In the genomic region with DNA sequence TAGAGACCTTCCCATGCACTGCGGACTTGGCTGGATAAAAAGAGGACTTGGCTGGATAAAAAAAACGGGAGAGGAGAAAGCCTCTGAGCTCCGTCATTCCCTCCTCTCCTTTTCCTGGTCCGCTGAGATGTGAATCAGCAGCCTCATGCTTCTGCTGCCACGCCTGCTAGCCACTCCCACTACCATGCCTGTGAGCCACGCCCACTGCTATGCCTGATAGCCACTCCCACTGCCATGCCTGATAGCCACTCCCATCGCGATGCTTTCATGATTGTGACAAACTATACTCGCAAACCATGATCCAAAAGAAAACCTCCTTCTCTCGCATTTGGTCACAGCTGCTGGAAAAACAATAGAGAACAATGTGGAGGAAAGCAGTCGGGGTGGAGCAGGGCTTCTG, we compare ENCODE assay signal across 21 mouse cellular contexts.
DNase-seq lines count a peak whose midpoint lies in the region; ATAC-seq and TF ChIP-seq lines count a peak whose summit lies in the region.
"Had no signal": no experiment of that assay in that cellular context is flagged by ENCODE, and none has a peak within 500 bp of the region (broad histone marks: within the 10 kb centered on the region; RNA-seq: fewer than 3 reads in every experiment).

No protein-coding gene starts in this region.

- peaks cover 29% of the 10 kb centered on the region for H3K4me1 ChIP-seq in heart, embryonic 10.5 days
- no peaks in the 10 kb centered on the region for H3K4me1 ChIP-seq in megakaryocyte, embryonic 14.5 days
- H3K4me1 ChIP-seq in stomach, postnatal 0 days (replicated peaks; ENCODE audit: control insufficient read depth, insufficient read depth): no peaks in the 10 kb centered on the region

- ATAC-seq in megakaryocyte, adult 5-6 weeks (ENCODE audit: poor library complexity, severe bottlenecking): no peak
- peak; percentile 34; the same call in 1 of the 2 replicates for ATAC-seq in stomach, postnatal 0 days (ENCODE audit: low FRiP score, low TSS enrichment)
- ATAC-seq: activated CD4-positive, CD25-positive, alpha-beta regulatory T cell, adult 4 months; forebrain, embryonic 14.5 days; intestine, postnatal 0 days had no signal

- H3K4me3 ChIP-seq in heart, embryonic 10.5 days: no peak overlapping the region
- H3K4me3 ChIP-seq in megakaryocyte, embryonic 14.5 days (replicated peaks): peak overlapping the region; percentile 56
- H3K4me3 ChIP-seq in stomach, postnatal 0 days (ENCODE audit: low read depth, low read length): no peak overlapping the region
- H3K4me3 ChIP-seq: embryonic facial prominence, embryonic 10.5 days; heart, adult 2 months; heart, embryonic 15.5 days; hindbrain, embryonic 15.5 days had no signal

- peak overlapping the region; percentile 42; the same call in 1 of the 2 replicates for H3K27ac ChIP-seq in heart, embryonic 10.5 days
- H3K27ac ChIP-seq in stomach, postnatal 0 days (replicated peaks): no peak overlapping the region
- H3K27ac ChIP-seq: embryonic facial prominence, embryonic 10.5 days; heart, adult 2 months; heart, embryonic 15.5 days; hindbrain, embryonic 15.5 days had no signal

- 84% methylated on average over 11 of the region's 11 CpGs for WGBS in heart, embryonic 10.5 days
- 76% methylated on average over 11 of the region's 11 CpGs for WGBS in stomach, postnatal 0 days

- TF ChIP-seq EP300 in stomach, postnatal 0 days (optimal IDR thresholded peaks at IDR 0.05): no peak

- H3K36me3 ChIP-seq in heart, embryonic 10.5 days: no peaks in the 10 kb centered on the region
- H3K36me3 ChIP-seq in megakaryocyte, embryonic 14.5 days (replicated peaks; ENCODE audit: low read length): no peaks in the 10 kb centered on the region
- H3K36me3 ChIP-seq in stomach, postnatal 0 days (ENCODE audit: control insufficient read depth, insufficient read depth, low read length): no peaks in the 10 kb centered on the region
- H3K36me3 ChIP-seq: embryonic facial prominence, embryonic 10.5 days; G1E; heart, embryonic 15.5 days; hindbrain, embryonic 15.5 days had no signal

- no peak overlapping the region for H3K4me2 ChIP-seq in stomach, postnatal 0 days (replicated peaks; ENCODE audit: low read depth)
- H3K4me2 ChIP-seq: heart, embryonic 15.5 days; hindbrain, embryonic 15.5 days had no signal

- no peak for TF ChIP-seq CTCF in stomach, postnatal 0 days (IDR thresholded peaks at IDR 0.05; ENCODE audit: low read depth)

- no peak for DNase-seq in heart, embryonic 10.5 days (ENCODE audit: low spot score)
- no peak for DNase-seq in heart, adult 18-20 months
- DNase-seq in R1 (ENCODE audit: low read depth, low spot score): peak; percentile 78
- peak; percentile 52 for DNase-seq in stomach, postnatal 0 days (ENCODE audit: low spot score)
- no peak for DNase-seq in thymus, postnatal 0 days (ENCODE audit: low spot score)
- DNase-seq: adrenal gland, adult 2 months; adrenal gland, postnatal 36 days; cerebellum, adult 2 months; cerebellum, postnatal 10 days; gastrocnemius, postnatal 36 days; heart, adult 2 months; heart, postnatal 36 days had no signal

- H3K27me3 ChIP-seq in heart, embryonic 10.5 days (ENCODE audit: insufficient read depth, poor library complexity, severe bottlenecking): no peaks in the 10 kb centered on the region
- H3K27me3 ChIP-seq in megakaryocyte, embryonic 14.5 days (replicated peaks): peaks cover 3% of the 10 kb centered on the region
- no peaks in the 10 kb centered on the region for H3K27me3 ChIP-seq in stomach, postnatal 0 days (ENCODE audit: control insufficient read depth, insufficient read depth, low read length)
- H3K27me3 ChIP-seq: heart, embryonic 15.5 days; hindbrain, embryonic 15.5 days had no signal

- H3K9me3 ChIP-seq in heart, embryonic 10.5 days: 0 out of 2 replicates have a peak, but pooled peaks cover 3% of the 10 kb centered on the region
- peaks cover 15% of the 10 kb centered on the region for H3K9me3 ChIP-seq in megakaryocyte, embryonic 14.5 days
- H3K9me3 ChIP-seq in stomach, postnatal 0 days (ENCODE audit: control insufficient read depth, low read length): no peaks in the 10 kb centered on the region
- H3K9me3 ChIP-seq: heart, embryonic 15.5 days; hindbrain, embryonic 15.5 days had no signal

- no peak overlapping the region for H3K9ac ChIP-seq in stomach, postnatal 0 days (ENCODE audit: low read length)
- H3K9ac ChIP-seq: heart, embryonic 15.5 days; hindbrain, embryonic 15.5 days had no signal

Comparison
In these comparisons a context has a peak if more than half of its experiments do, and no peak if none do; other contexts are left out.
1. DNase-seq: peak in R1 (single experiment) and stomach, postnatal 0 days (single experiment); none in heart, embryonic 10.5 days (single experiment), heart, adult 18-20 months (0 of 2) and thymus, postnatal 0 days (single experiment).